Mouse (Mus musculus) brown adipose tissue, adult 24 weeks (tissue): Measurements from ENCODE around the gene Ppm1m. TPM values are rescaled to one million over a fixed set of nuclear protein-coding genes. Genes with fewer than 3 reads are reported as not detected.

Source experiments
- H3K27ac ChIP-seq: fragments of 200-500 bp; replicated peaks from 2 replicates; pipeline ENCODE4 v1.5.1; 2012; ENCODE audit warnings: low read depth, mild to moderate bottlenecking, low read length
- H3K4me1 ChIP-seq: fragments of 200-500 bp; 2 replicates; pipeline ENCODE4 v1.6.1; 2012; ENCODE audit warnings: low read length, mixed read lengths; ENCODE audit not compliant: control insufficient read depth, insufficient read depth, insufficient read length
- H3K4me3 ChIP-seq: fragments of 200-500 bp; 2 replicates; pipeline ENCODE4 v1.5.1; 2012; ENCODE audit warnings: low read depth, mild to moderate bottlenecking, low read length, moderate library complexity; ENCODE audit not compliant: insufficient read depth
- polyA plus RNA-seq: library from polyadenylated mRNA; stranded (reverse); fragments of >200 nt; gene quantifications from 2 replicates; pipeline ENCODE4 v1.2.4, GENCODE M21; 2012; ENCODE audit not compliant: missing spikeins, insufficient read depth, insufficient read length

The Ppm1m gene
- polyA plus RNA-seq, 1 experiment = 104 TPM

- Histone ChIP-seq H3K27ac (no peak overlapping the region), H3K4me3 (no peak overlapping the region), H3K4me1 (no peaks in the 10 kb centered on the region)
Measured at GRCm38 (mm10) chr9:106167241-106167640, 32.3 kb downstream of the Ppm1m start.

- H3K27ac ChIP-seq = no peak overlapping the region
- no peak overlapping the region for H3K4me3 ChIP-seq
- H3K4me1 ChIP-seq = no peaks in the 10 kb centered on the region
Measured at GRCm38 (mm10) chr9:106166709-106167108, 32.8 kb downstream of the Ppm1m start.

- Histone ChIP-seq H3K4me3 (peak overlapping the region; percentile 74), H3K27ac (peak overlapping the region; percentile 98), H3K4me1 (peaks cover 9% of the 10 kb centered on the region; the same call in 1 of the 2 replicates)
Measured at GRCm38 (mm10) chr9:106160426-106160825, 39.1 kb downstream of the Ppm1m start.

GRCm38 (mm10) chr9:106159784-106160301 lies 39.7 kb downstream of the Ppm1m start:
- Histone ChIP-seq H3K4me1 (peaks cover 9% of the 10 kb centered on the region; the same call in 1 of the 2 replicates), H3K27ac (peak overlapping the region; percentile 98), H3K4me3 (peak overlapping the region; percentile 74)

GRCm38 (mm10) chr9:106159237-106159636 lies 40.3 kb downstream of the Ppm1m start:
- Histone ChIP-seq H3K4me3 (no peak overlapping the region), H3K27ac (peak overlapping the region; percentile 82; the same call in 1 of the 2 replicates), H3K4me1 (peaks cover 9% of the 10 kb centered on the region; the same call in 1 of the 2 replicates)

GRCm38 (mm10) chr9:106158037-106158491 lies 41.5 kb downstream of the Ppm1m start, which contains the start of gene Glyctk:
Gene Glyctk (minus strand): TSS chr9:106158138.
- Histone ChIP-seq H3K4me1 (peaks cover 9% of the 10 kb centered on the region; the same call in 1 of the 2 replicates), H3K4me3 (no peak within 1 kb of the TSS), H3K27ac (peak within 1 kb of the TSS; percentile 82)

GRCm38 (mm10) chr9:106157623-106157925 lies 42.0 kb downstream of the Ppm1m start:
- H3K27ac ChIP-seq = no peak overlapping the region
- H3K4me3 ChIP-seq = no peak overlapping the region

GRCm38 (mm10) chr9:106156921-106157622 lies 42.5 kb downstream of the Ppm1m start:
- H3K27ac ChIP-seq = no peak overlapping the region
- peaks cover 9% of the 10 kb centered on the region; the same call in 1 of the 2 replicates for H3K4me1 ChIP-seq
- no peak overlapping the region for H3K4me3 ChIP-seq

More at GRCm38 (mm10) chr9:106157623-106157925, 42.0 kb downstream of the Ppm1m start:
- H3K4me1 ChIP-seq = peaks cover 9% of the 10 kb centered on the region; the same call in 1 of the 2 replicates

GRCm38 (mm10) chr9:106156419-106156818 lies 43.1 kb downstream of the Ppm1m start:
- peaks cover 9% of the 10 kb centered on the region; the same call in 1 of the 2 replicates for H3K4me1 ChIP-seq
- H3K4me3 ChIP-seq = no peak overlapping the region
- no peak overlapping the region for H3K27ac ChIP-seq

GRCm38 (mm10) chr9:106154106-106154505 lies 45.4 kb downstream of the Ppm1m start:
- Histone ChIP-seq H3K4me1 (peaks cover 7% of the 10 kb centered on the region; the same call in 1 of the 2 replicates), H3K27ac (no peak overlapping the region), H3K4me3 (no peak overlapping the region)

- Histone ChIP-seq H3K4me1 (no peaks in the 10 kb centered on the region; the same call in 1 of the 2 replicates), H3K27ac (no peak overlapping the region), H3K4me3 (no peak overlapping the region)
Measured at GRCm38 (mm10) chr9:106149399-106149754, 50.2 kb downstream of the Ppm1m start.

GRCm38 (mm10) chr9:106148541-106149398 lies 50.8 kb downstream of the Ppm1m start:
- H3K4me3 ChIP-seq = no peak overlapping the region

GRCm38 (mm10) chr9:106147851-106148431 lies 51.6 kb downstream of the Ppm1m start:
- no peak overlapping the region for H3K4me3 ChIP-seq
- H3K27ac ChIP-seq = no peak overlapping the region

More at GRCm38 (mm10) chr9:106148541-106149398, 50.8 kb downstream of the Ppm1m start:
- no peak overlapping the region for H3K27ac ChIP-seq
- H3K4me1 ChIP-seq = no peaks in the 10 kb centered on the region; the same call in 1 of the 2 replicates

GRCm38 (mm10) chr9:106147281-106147680 lies 52.3 kb downstream of the Ppm1m start:
- Histone ChIP-seq H3K4me3 (no peak overlapping the region), H3K27ac (no peak overlapping the region), H3K4me1 (no peaks in the 10 kb centered on the region; the same call in 1 of the 2 replicates)

More at GRCm38 (mm10) chr9:106147851-106148431, 51.6 kb downstream of the Ppm1m start:
- H3K4me1 ChIP-seq = no peaks in the 10 kb centered on the region; the same call in 1 of the 2 replicates
